Mouse (Mus musculus) embryonic facial prominence, embryonic 15.5 days (tissue): ENCODE results near the gene Gpr171. TPM values are rescaled to one million over a fixed set of nuclear protein-coding genes. Genes with fewer than 3 reads are reported as not detected.
A peak's percentile ranks its signal among the peaks of the same experiment; 100 is the strongest.
"Not testable (repeated sequence)": the region's sequence is repeated elsewhere in the genome, so short reads cannot be mapped to it uniquely, and the experiment has no call there.

Experiments
- ATAC-seq: fragments of 200-750 bp; cut with Nextera tagmentation; 2 replicates; pipeline ENCODE4 v1.8.0; 2017; ENCODE audit warnings: low read depth, moderate TSS enrichment; ENCODE audit not compliant: insufficient number of reproducible peaks, low FRiP score, low TSS enrichment
- H3K27ac ChIP-seq: fragments of 300-500 bp; sonication (generic); replicated peaks from 2 replicates; pipeline ENCODE4 v1.5.1; 2015; ENCODE audit warnings: mild to moderate bottlenecking, inconsistent platforms
- H3K27me3 ChIP-seq: fragments of 300-500 bp; sonication (generic); 2 replicates; pipeline ENCODE4 v1.6.1; 2015; ENCODE audit warnings: inconsistent platforms
- H3K36me3 ChIP-seq: fragments of 300-500 bp; sonication (generic); 2 replicates; pipeline ENCODE4 v1.6.1; 2015; ENCODE audit warnings: mild to moderate bottlenecking, inconsistent platforms
- H3K4me1 ChIP-seq: fragments of 300-500 bp; sonication (generic); 2 replicates; pipeline ENCODE4 v1.6.1; 2015; ENCODE audit warnings: inconsistent platforms
- H3K4me2 ChIP-seq: fragments of 300-500 bp; sonication (generic); replicated peaks from 2 replicates; pipeline ENCODE4 v1.6.1; 2015; ENCODE audit warnings: mild to moderate bottlenecking, inconsistent platforms
- H3K4me3 ChIP-seq: fragments of 300-500 bp; sonication (generic); replicated peaks from 2 replicates; pipeline ENCODE4 v1.5.1; 2015; ENCODE audit warnings: mild to moderate bottlenecking, inconsistent platforms
- H3K9ac ChIP-seq: fragments of 300-500 bp; sonication (generic); 2 replicates; pipeline ENCODE4 v1.6.1; 2015; ENCODE audit warnings: inconsistent platforms
- H3K9me3 ChIP-seq: fragments of 300-500 bp; sonication (generic); replicated peaks from 2 replicates; pipeline ENCODE4 v1.6.1; 2016; ENCODE audit warnings: inconsistent platforms
- WGBS: fragments of 180-500 bp; shearing (Covaris S2); methylation state at CpG from one replicate; pipeline ENCODE4 v1.1.7; 2015; 5-methylcytosine and 5-hydroxymethylcytosine counted together
- polyA plus RNA-seq: library from polyadenylated mRNA; unstranded; fragments of >200 nt; fragmentation: Nextera tagmentation; extraction: Ambion mirVana; gene quantifications from 2 replicates; pipeline ENCODE4 v1.2.1, GENCODE M21; 2015

The Gpr171 gene
- polyA plus RNA-seq, 1 experiment from 2014 or later, result 1.9 TPM

GRCm38 (mm10) chr3:59077278-59077677 lies 24.3 kb downstream of the Gpr171 start:
- WGBS, result 54% methylated on average over 4 of the region's 4 CpGs
- Histone ChIP-seq H3K4me3 (no peak overlapping the region), H3K9me3 (no peaks in the 10 kb centered on the region), H3K9ac (no peak overlapping the region), H3K4me1 (0 out of 2 replicates have a peak, but pooled peaks cover 9% of the 10 kb centered on the region), H3K4me2 (no peak overlapping the region), H3K27me3 (no peaks in the 10 kb centered on the region), H3K27ac (no peak overlapping the region), H3K36me3 (no peaks in the 10 kb centered on the region)
- ATAC-seq, result no peak

- not testable (repeated sequence) for H3K9me3 ChIP-seq, H3K4me2 ChIP-seq, H3K4me3 ChIP-seq, H3K27ac ChIP-seq, H3K9ac ChIP-seq, H3K4me1 ChIP-seq, ATAC-seq, H3K27me3 ChIP-seq, H3K36me3 ChIP-seq
- 80% methylated on average over 1 of the region's 1 CpGs for WGBS
These were observed 32.5 kb downstream of the Gpr171 start for GRCm38 (mm10) chr3:59069071-59069470.

DNA sequence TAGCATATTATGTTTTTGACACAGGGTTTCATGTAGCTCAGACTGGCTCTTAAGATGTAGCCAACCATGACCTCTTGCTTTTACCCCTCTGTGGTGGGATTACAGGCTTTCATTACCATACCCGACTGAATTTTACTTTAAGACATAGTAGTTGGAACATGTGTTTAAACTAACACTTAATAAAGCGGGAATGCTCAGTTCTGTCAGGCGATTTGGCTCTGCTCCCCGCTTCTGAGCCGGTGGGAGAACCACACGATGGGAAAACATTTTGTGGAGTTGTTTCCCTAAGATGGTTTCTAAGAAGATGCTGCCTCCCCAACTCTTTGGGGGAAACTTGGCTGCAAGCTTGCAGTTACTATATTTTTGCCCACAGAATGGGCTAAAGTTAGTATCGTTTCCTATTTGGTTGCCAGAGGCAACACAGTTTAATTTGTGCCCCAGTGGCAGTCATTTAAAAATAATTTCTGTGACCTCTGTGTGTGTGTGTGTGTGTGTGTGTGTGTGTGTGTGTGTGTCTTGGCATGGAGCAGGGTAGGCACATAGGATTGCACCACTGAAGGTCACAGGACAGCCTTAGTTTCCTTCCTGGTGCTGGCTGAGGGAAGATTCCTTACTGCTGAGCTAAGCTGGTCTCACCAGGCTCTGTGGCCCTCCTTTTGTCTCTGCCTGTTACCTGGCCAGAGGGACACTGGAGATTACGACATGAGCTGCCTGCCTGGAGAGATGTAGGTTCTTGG lies 34.9 kb downstream of the Gpr171 start:
- Histone ChIP-seq H3K4me3 (no peak overlapping the region), H3K4me2 (no peak overlapping the region), H3K4me1 (peaks cover 8% of the 10 kb centered on the region; the same call in 1 of the 2 replicates), H3K9ac (no peak overlapping the region), H3K27me3 (no peaks in the 10 kb centered on the region), H3K36me3 (no peaks in the 10 kb centered on the region), H3K27ac (no peak overlapping the region), H3K9me3 (no peaks in the 10 kb centered on the region)
- ATAC-seq, result 0 out of 2 replicates have a peak, but pooled peaks have one; percentile 24
- WGBS, result 43% methylated on average over 8 of the region's 8 CpGs

- H3K4me3 ChIP-seq, result no peak overlapping the region
- no peaks in the 10 kb centered on the region for H3K27me3 ChIP-seq
- ATAC-seq, result no peak
- peaks cover 8% of the 10 kb centered on the region; the same call in 1 of the 2 replicates for H3K4me1 ChIP-seq
- H3K36me3 ChIP-seq, result no peaks in the 10 kb centered on the region
- H3K27ac ChIP-seq, result no peak overlapping the region
- no peaks in the 10 kb centered on the region for H3K9me3 ChIP-seq
- WGBS, result 83% methylated on average over 3 of the region's 3 CpGs
- H3K9ac ChIP-seq, result no peak overlapping the region
- H3K4me2 ChIP-seq, result no peak overlapping the region
These were observed 35.7 kb downstream of the Gpr171 start for GRCm38 (mm10) chr3:59065937-59066336.

DNA sequence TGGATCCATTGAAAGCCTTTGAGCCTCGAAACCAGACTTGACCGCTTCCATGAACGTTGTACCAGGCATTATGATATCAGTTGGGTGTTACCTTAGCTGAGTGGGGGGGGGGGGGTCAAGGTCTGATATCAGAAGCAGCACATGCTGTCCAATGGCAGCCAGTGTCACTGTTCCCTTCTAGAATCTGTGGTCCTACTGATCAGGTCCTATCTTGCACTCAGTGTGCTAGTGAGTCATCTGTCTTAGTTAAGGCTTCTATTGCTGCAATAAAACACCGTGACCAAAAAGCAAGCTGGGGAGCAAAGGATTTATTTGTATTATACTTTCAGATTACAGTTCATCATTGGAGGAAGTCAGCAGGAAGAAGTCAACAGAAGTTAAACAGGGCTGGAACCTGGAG lies 38.2 kb downstream of the Gpr171 start:
- Histone ChIP-seq H3K9ac (no peak overlapping the region), H3K27ac (no peak overlapping the region), H3K4me1 (peaks cover 11% of the 10 kb centered on the region), H3K4me2 (no peak overlapping the region), H3K9me3 (no peaks in the 10 kb centered on the region), H3K27me3 (no peaks in the 10 kb centered on the region), H3K4me3 (no peak overlapping the region), H3K36me3 (no peaks in the 10 kb centered on the region)
- WGBS, result 92% methylated on average over 4 of the region's 4 CpGs
- no peak for ATAC-seq

- no peak overlapping the region for H3K4me2 ChIP-seq
- H3K4me3 ChIP-seq, result no peak overlapping the region
- no peaks in the 10 kb centered on the region for H3K27me3 ChIP-seq
- no peak for ATAC-seq
- H3K4me1 ChIP-seq, result peaks cover 11% of the 10 kb centered on the region
- 56% methylated on average over 5 of the region's 5 CpGs for WGBS
- H3K9me3 ChIP-seq, result no peaks in the 10 kb centered on the region
- no peak overlapping the region for H3K9ac ChIP-seq
- no peaks in the 10 kb centered on the region for H3K36me3 ChIP-seq
- H3K27ac ChIP-seq, result no peak overlapping the region
These were observed 39.5 kb downstream of the Gpr171 start for GRCm38 (mm10) chr3:59062141-59062540.

GRCm38 (mm10) chr3:59060131-59060530 lies 41.5 kb downstream of the Gpr171 start:
- Histone ChIP-seq H3K27me3 (no peaks in the 10 kb centered on the region), H3K4me3 (no peak overlapping the region), H3K27ac (no peak overlapping the region), H3K36me3 (no peaks in the 10 kb centered on the region), H3K9ac (no peak overlapping the region), H3K4me1 (peaks cover 4% of the 10 kb centered on the region; the same call in 1 of the 2 replicates), H3K9me3 (no peaks in the 10 kb centered on the region), H3K4me2 (no peak overlapping the region)
- ATAC-seq, result no peak
- 85% methylated on average over 7 of the region's 7 CpGs for WGBS

GRCm38 (mm10) chr3:59059022-59059541 lies 42.5 kb downstream of the Gpr171 start:
- no peaks in the 10 kb centered on the region for H3K36me3 ChIP-seq
- H3K9me3 ChIP-seq, result no peaks in the 10 kb centered on the region
- WGBS, result 1% methylated on average over 7 of the region's 7 CpGs
- H3K9ac ChIP-seq, result no peak overlapping the region
- no peaks in the 10 kb centered on the region for H3K27me3 ChIP-seq
- 0 out of 2 replicates have a peak overlapping the region, but pooled peaks have one; percentile 15 for H3K4me2 ChIP-seq
- H3K4me3 ChIP-seq, result no peak overlapping the region
- H3K4me1 ChIP-seq, result peaks cover 4% of the 10 kb centered on the region; the same call in 1 of the 2 replicates
- H3K27ac ChIP-seq, result 0 out of 2 replicates have a peak overlapping the region, but pooled peaks have one; percentile 7
- peak; percentile 73 for ATAC-seq

DNA sequence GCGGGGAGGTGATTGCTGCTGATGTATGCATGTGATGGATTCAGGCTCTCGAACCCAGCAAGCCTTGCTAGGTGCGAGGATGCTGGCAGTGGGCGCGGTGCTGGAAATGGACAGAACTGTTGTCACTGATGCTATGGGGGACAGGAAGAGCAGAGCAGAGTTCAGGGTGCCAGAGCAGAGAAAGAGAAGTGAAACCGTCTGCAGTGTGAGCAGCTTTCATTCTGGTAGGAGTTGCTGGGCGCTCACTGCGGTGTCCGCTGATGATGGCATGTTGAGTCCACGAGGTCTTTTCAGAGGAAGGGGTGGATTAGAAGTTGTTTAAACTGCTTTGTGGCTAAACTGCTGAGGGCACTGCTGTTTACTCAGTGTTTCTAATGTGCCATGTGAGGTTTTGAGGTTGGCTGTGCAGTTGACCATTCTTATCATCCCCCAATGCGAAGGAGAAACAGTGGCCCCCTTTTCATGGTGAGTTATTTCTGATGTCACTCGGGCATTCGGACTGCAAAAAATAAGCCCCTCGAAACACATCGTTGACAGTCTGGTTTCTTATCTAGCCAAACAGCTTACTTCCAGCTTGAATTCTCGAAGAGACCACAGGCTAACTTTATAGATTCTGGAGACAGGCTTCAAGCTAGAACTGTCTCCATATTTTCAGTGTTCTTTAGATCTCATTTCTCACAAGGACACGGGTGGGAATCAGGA lies 46.6 kb downstream of the Gpr171 start:
- Histone ChIP-seq H3K36me3 (no peaks in the 10 kb centered on the region), H3K27ac (no peak overlapping the region), H3K9ac (no peak overlapping the region), H3K9me3 (no peaks in the 10 kb centered on the region), H3K4me1 (peaks cover 4% of the 10 kb centered on the region; the same call in 1 of the 2 replicates), H3K4me2 (no peak overlapping the region), H3K4me3 (no peak overlapping the region), H3K27me3 (no peaks in the 10 kb centered on the region)
- 85% methylated on average over 17 of the region's 17 CpGs for WGBS
- ATAC-seq, result no peak
